Mouse (Mus musculus) forebrain, embryonic 14.5 days (tissue): ENCODE measurements at regions not wholly inside any gene's neighbourhood (a gene's known extent, or its start where the extent isn't known, plus 50 kb on each side); places are given as distances from the start of the nearest gene placed in this dataset.

Experiments used
- ATAC-seq: fragments of 200-750 bp; cut with Nextera tagmentation; 2 replicates; pipeline ENCODE4 v1.8.0; 2017; ENCODE audit warnings: mild to moderate bottlenecking, moderate library complexity
- DNase-seq: peaks from one replicate; pipeline ENCODE4 v3.0.0-alpha.2; 2015; ENCODE audit warnings: low spot score
- H3K27ac ChIP-seq: fragments of 300-500 bp; sonication (generic); 2 replicates; pipeline ENCODE4 v1.5.1; 2014; ENCODE audit warnings: low read depth, mild to moderate bottlenecking, control low read depth, low read length, moderate library complexity
- H3K27me3 ChIP-seq: fragments of 300-500 bp; sonication (generic); replicated peaks from 2 replicates; pipeline ENCODE4 v1.6.1; 2014; ENCODE audit warnings: low read length, control low read depth, mixed read lengths; ENCODE audit not compliant: control insufficient read depth, insufficient read depth
- H3K36me3 ChIP-seq: fragments of 300-500 bp; sonication (generic); 2 replicates; pipeline ENCODE4 v1.6.1; 2014; ENCODE audit warnings: low read length, control low read depth; ENCODE audit not compliant: control insufficient read depth, insufficient read depth
- H3K4me1 ChIP-seq: fragments of 300-500 bp; sonication (generic); 2 replicates; pipeline ENCODE4 v1.6.1; 2014; ENCODE audit warnings: antibody characterized with exemption, low read length, control low read depth; ENCODE audit not compliant: control insufficient read depth, insufficient read depth
- H3K4me2 ChIP-seq: fragments of 300-500 bp; sonication (generic); 2 replicates; pipeline ENCODE4 v1.6.1; 2014; ENCODE audit warnings: mild to moderate bottlenecking, control low read depth, low read length
- H3K4me3 ChIP-seq: fragments of 300-500 bp; sonication (generic); 2 replicates; pipeline ENCODE4 v1.5.1; 2014; ENCODE audit warnings: low read depth, low read length, control low read depth
- H3K9ac ChIP-seq: fragments of 300-500 bp; sonication (generic); 2 replicates; pipeline ENCODE4 v1.6.1; 2014; ENCODE audit warnings: mild to moderate bottlenecking, low read length, control low read depth, moderate library complexity
- H3K9me3 ChIP-seq: fragments of 300-500 bp; sonication (generic); replicated peaks from 2 replicates; pipeline ENCODE4 v1.6.1; 2016; ENCODE audit warnings: low read length, control low read depth, mixed read lengths; ENCODE audit not compliant: control insufficient read depth
- WGBS: fragments of 180-500 bp; shearing (Covaris S2); extraction: QIAGEN DNeasy Blood & Tissue Kit; methylation state at CpG from one replicate; pipeline ENCODE4 v1.1.7; 2014; 5-methylcytosine and 5-hydroxymethylcytosine counted together

- no peak for DNase-seq
- no peaks in the 10 kb centered on the region for H3K27me3 ChIP-seq
- WGBS, result 92% methylated on average over 3 of the region's 3 CpGs
- no peak overlapping the region for H3K9ac ChIP-seq
- H3K4me1 ChIP-seq, result peaks cover 3% of the 10 kb centered on the region; the same call in 1 of the 2 replicates
- H3K4me3 ChIP-seq, result no peak overlapping the region
- no peak overlapping the region for H3K27ac ChIP-seq
- H3K36me3 ChIP-seq, result no peaks in the 10 kb centered on the region
- H3K9me3 ChIP-seq, result no peaks in the 10 kb centered on the region
- H3K4me2 ChIP-seq, result no peak overlapping the region
- ATAC-seq, result no peak
These were observed 320.9 kb upstream of the Runx1 start for GRCm38 (mm10) chr16:93146812-93147211.

- H3K27ac ChIP-seq, result no peak overlapping the region
These were observed 319.7 kb upstream of the Runx1 start for GRCm38 (mm10) chr16:93145617-93146016.

GRCm38 (mm10) chr16:93144033-93144432 is 318.1 kb upstream of the Runx1 start:
- no peak for ATAC-seq
- no peaks in the 10 kb centered on the region for H3K27me3 ChIP-seq
- no peaks in the 10 kb centered on the region for H3K9me3 ChIP-seq
- 97% methylated on average over 5 of the region's 5 CpGs for WGBS
- no peaks in the 10 kb centered on the region for H3K36me3 ChIP-seq
- no peak overlapping the region for H3K4me3 ChIP-seq
- no peak overlapping the region for H3K27ac ChIP-seq
- no peak overlapping the region for H3K9ac ChIP-seq
- H3K4me1 ChIP-seq, result peaks cover 3% of the 10 kb centered on the region
- no peak for DNase-seq
- no peak overlapping the region for H3K4me2 ChIP-seq

More at GRCm38 (mm10) chr16:93145617-93146016, 319.7 kb upstream of the Runx1 start:
- Histone ChIP-seq H3K9ac (no peak overlapping the region), H3K27me3 (no peaks in the 10 kb centered on the region), H3K4me1 (peaks cover 3% of the 10 kb centered on the region), H3K4me3 (no peak overlapping the region), H3K36me3 (no peaks in the 10 kb centered on the region), H3K9me3 (no peaks in the 10 kb centered on the region), H3K4me2 (no peak overlapping the region)
- DNase-seq (no peak), ATAC-seq (no peak)
- whole genome bisulfite sequencing, result 76% methylated on average over 3 of the region's 3 CpGs

GRCm38 (mm10) chr16:93143164-93143563 is 317.2 kb upstream of the Runx1 start:
- H3K9me3 ChIP-seq, result no peaks in the 10 kb centered on the region
- H3K36me3 ChIP-seq, result no peaks in the 10 kb centered on the region
- no peak for ATAC-seq
- no peak overlapping the region for H3K9ac ChIP-seq
- peaks cover 3% of the 10 kb centered on the region for H3K4me1 ChIP-seq
- WGBS, result 45% methylated on average over 10 of the region's 10 CpGs
- DNase-seq, result peak; percentile 76
- no peak overlapping the region for H3K27ac ChIP-seq
- H3K4me2 ChIP-seq, result no peak overlapping the region
- no peak overlapping the region for H3K4me3 ChIP-seq
- no peaks in the 10 kb centered on the region for H3K27me3 ChIP-seq

GRCm38 (mm10) chr16:93141967-93142366 is 316.0 kb upstream of the Runx1 start:
- 51% methylated on average over 6 of the region's 6 CpGs for WGBS
- Histone ChIP-seq H3K4me2 (no peak overlapping the region), H3K4me3 (no peak overlapping the region), H3K27ac (no peak overlapping the region), H3K36me3 (no peaks in the 10 kb centered on the region), H3K9ac (no peak overlapping the region), H3K9me3 (no peaks in the 10 kb centered on the region), H3K27me3 (no peaks in the 10 kb centered on the region), H3K4me1 (peaks cover 3% of the 10 kb centered on the region)
- DNase-seq (peak; percentile 44), ATAC-seq (no peak)

GRCm38 (mm10) chr16:93140535-93141110 is 314.7 kb upstream of the Runx1 start:
- Histone ChIP-seq H3K27ac (no peak overlapping the region), H3K4me1 (peaks cover 3% of the 10 kb centered on the region), H3K9ac (no peak overlapping the region), H3K27me3 (no peaks in the 10 kb centered on the region), H3K4me3 (no peak overlapping the region), H3K4me2 (no peak overlapping the region), H3K9me3 (no peaks in the 10 kb centered on the region), H3K36me3 (no peaks in the 10 kb centered on the region)
- peak; percentile 67 for DNase-seq
- peak; percentile 52; the same call in 1 of the 2 replicates for ATAC-seq
- WGBS, result 26% methylated on average over 15 of the region's 15 CpGs

GRCm38 (mm10) chr16:93137249-93137648 is 311.3 kb upstream of the Runx1 start:
- ATAC-seq, result no peak
- Histone ChIP-seq H3K4me2 (no peak overlapping the region), H3K36me3 (no peaks in the 10 kb centered on the region), H3K4me1 (no peaks in the 10 kb centered on the region; the same call in 1 of the 2 replicates), H3K9ac (no peak overlapping the region), H3K4me3 (no peak overlapping the region), H3K27me3 (no peaks in the 10 kb centered on the region), H3K27ac (no peak overlapping the region), H3K9me3 (no peaks in the 10 kb centered on the region)
- WGBS, result 64% methylated on average over 1 of the region's 1 CpGs
- no peak for DNase-seq

GRCm38 (mm10) chr16:93131404-93131803 is 305.5 kb upstream of the Runx1 start:
- DNase-seq (no peak), ATAC-seq (no peak)
- Histone ChIP-seq H3K9me3 (no peaks in the 10 kb centered on the region), H3K9ac (no peak overlapping the region), H3K27me3 (no peaks in the 10 kb centered on the region), H3K27ac (no peak overlapping the region), H3K4me3 (no peak overlapping the region), H3K4me2 (no peak overlapping the region), H3K4me1 (no peaks in the 10 kb centered on the region), H3K36me3 (no peaks in the 10 kb centered on the region)
- WGBS, result 75% methylated on average over 5 of the region's 5 CpGs

- Histone ChIP-seq H3K27me3 (no peaks in the 10 kb centered on the region), H3K4me3 (no peak overlapping the region), H3K9me3 (no peaks in the 10 kb centered on the region), H3K27ac (no peak overlapping the region), H3K4me1 (no peaks in the 10 kb centered on the region), H3K4me2 (no peak overlapping the region), H3K36me3 (no peaks in the 10 kb centered on the region), H3K9ac (no peak overlapping the region)
- ATAC-seq (no peak), DNase-seq (no peak)
- 88% methylated on average over 6 of the region's 6 CpGs for WGBS
These were observed 304.7 kb upstream of the Runx1 start for GRCm38 (mm10) chr16:93130622-93131021.
